Mouse (Mus musculus): ENCODE measurements at regions not wholly inside any gene's neighbourhood (a gene's known extent, or its start where the extent isn't known, plus 50 kb on each side); places are given as distances from the start of the nearest gene placed in this dataset.
"Not testable (repeated sequence)": the region's sequence is repeated elsewhere in the genome, so short reads cannot be mapped to it uniquely, and the experiment has no call there.

DNA sequence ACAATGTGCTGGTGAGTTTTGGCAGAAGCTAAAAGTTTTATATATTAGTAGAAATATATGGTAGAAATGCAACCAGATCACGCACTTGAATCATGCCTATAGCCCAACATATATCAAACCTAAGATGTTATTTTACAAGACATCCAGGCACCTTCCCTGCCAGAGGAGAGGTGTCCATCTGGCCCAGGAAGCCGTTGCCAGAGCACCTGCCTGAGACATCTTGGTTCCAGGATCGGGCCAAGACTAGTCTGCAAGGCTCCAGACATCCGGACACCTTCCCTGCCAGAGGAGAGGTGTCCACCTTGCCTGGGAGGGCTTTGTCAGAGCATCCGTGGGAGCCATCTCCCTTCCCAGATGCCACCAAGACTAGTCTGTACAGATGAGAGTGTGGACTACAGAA lies 388.5 kb downstream of the Gm11232 start:
- Histone ChIP-seq H3K36me3 (no peaks in the 10 kb centered on the region), H3K4me1 (replicated peaks) (no peaks in the 10 kb centered on the region), H3K4me2 (replicated peaks) (no peak overlapping the region), H3K27ac (no peak overlapping the region), H3K9ac (no peak overlapping the region), H3K9me3 (no peaks in the 10 kb centered on the region), H3K4me3 (replicated peaks) (no peak overlapping the region), H3K27me3 (replicated peaks) (no peaks in the 10 kb centered on the region)
- 87% methylated on average over 5 of the region's 5 CpGs for WGBS
- no peak for ATAC-seq

DNA sequence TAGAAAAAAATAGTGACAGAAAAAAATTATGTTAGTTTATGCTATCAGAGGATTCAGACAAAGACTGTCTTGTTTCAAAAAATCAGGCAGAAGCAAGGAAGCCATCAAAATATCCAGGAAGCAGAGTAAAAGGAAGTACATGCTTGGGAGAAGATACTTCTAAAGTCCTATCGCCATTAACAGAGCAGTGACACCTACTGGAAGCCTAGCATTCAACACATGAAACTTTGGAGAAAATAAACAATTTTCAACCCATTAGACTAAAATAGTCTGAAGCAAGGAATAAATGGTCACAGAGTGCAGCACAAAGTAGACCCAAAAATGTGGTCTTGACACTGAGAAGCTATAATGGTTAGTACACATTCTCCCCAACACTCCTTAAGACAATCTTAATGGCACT lies 394.0 kb downstream of the Gm11232 start:
- 59% methylated on average over 1 of the region's 1 CpGs for WGBS

DNA sequence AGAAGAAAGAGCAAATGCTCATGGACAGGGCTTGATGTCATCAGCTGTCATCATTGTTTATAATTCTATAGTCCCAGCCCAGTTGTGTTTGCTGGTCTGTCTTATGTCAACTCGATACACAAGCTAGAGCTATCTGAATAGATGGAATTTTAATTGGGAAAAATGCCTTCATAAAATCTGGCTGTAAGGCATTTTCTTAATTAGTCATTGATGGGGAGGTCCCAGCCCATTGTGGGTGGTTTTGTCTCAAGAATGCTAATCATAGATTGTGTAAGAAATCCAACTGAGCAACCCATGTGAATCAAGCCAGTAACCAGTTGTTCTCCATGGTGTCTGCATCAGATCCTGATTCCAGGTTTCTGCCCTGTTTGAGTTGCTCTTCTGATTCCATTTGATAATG lies 400.1 kb downstream of the Gm11232 start:
- ATAC-seq, result no peak
- Histone ChIP-seq H3K4me1 (replicated peaks) (no peaks in the 10 kb centered on the region), H3K36me3 (no peaks in the 10 kb centered on the region), H3K4me2 (replicated peaks) (no peak overlapping the region), H3K27me3 (replicated peaks) (no peaks in the 10 kb centered on the region), H3K4me3 (replicated peaks) (no peak overlapping the region), H3K9ac (no peak overlapping the region), H3K27ac (no peak overlapping the region), H3K9me3 (no peaks in the 10 kb centered on the region)
- 53% methylated on average over 1 of the region's 1 CpGs for WGBS

More for the DNA sequence above, 394.0 kb downstream of the Gm11232 start:
- Histone ChIP-seq H3K9me3 (no peaks in the 10 kb centered on the region), H3K27ac (no peak overlapping the region), H3K9ac (no peak overlapping the region), H3K27me3 (replicated peaks) (no peaks in the 10 kb centered on the region), H3K36me3 (no peaks in the 10 kb centered on the region), H3K4me1 (replicated peaks) (no peaks in the 10 kb centered on the region), H3K4me2 (replicated peaks) (no peak overlapping the region), H3K4me3 (replicated peaks) (no peak overlapping the region)
- ATAC-seq, result no peak

DNA sequence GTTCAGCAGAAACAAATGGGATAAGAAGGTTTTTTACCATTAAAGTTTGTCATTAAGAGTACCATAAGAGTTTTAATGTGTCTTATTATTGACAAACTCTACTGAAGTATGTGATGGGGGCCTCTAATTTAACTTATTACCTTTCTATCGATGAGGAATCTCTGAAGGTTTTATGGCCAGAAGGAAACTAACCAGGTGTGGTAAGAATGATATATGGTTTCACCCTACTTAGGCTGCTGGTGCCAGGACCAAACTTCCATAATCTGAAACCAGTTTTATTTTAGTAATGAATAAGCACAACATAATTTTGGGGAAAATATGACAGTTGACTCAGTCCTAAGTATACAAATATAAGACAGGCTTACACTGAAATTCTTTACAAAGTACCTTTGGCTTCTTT lies 401.1 kb downstream of the Gm11232 start:
- Histone ChIP-seq H3K4me3 (replicated peaks) (no peak overlapping the region), H3K27ac (no peak overlapping the region), H3K27me3 (replicated peaks) (no peaks in the 10 kb centered on the region), H3K4me2 (replicated peaks) (no peak overlapping the region), H3K36me3 (no peaks in the 10 kb centered on the region), H3K4me1 (replicated peaks) (no peaks in the 10 kb centered on the region), H3K9ac (no peak overlapping the region), H3K9me3 (no peaks in the 10 kb centered on the region)
- ATAC-seq, result peak; percentile 66
- WGBS, result 47% methylated on average over 1 of the region's 1 CpGs

DNA sequence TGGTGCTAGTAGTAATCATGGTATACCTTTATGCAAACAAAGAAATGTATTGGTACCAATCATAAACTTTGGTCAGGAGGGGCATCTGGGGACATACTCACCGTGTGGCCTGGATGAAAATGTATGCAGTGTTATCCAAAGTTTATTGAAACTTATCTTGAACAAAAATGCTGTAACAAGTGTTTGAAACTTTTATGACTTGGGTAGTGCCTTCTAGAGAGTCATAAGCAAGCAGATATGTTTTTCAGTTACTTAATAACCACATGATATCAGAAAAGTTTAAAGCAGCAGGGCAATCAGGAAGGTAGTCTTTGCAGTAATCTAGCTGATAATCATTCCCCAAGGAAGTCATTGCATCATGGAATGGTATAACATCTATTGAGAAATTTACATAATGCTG lies 401.5 kb downstream of the Gm11232 start:
- peak; percentile 93 for ATAC-seq
- WGBS, result 45% methylated on average over 1 of the region's 1 CpGs
- Histone ChIP-seq H3K36me3 (no peaks in the 10 kb centered on the region), H3K9me3 (no peaks in the 10 kb centered on the region), H3K27me3 (replicated peaks) (no peaks in the 10 kb centered on the region), H3K4me1 (replicated peaks) (no peaks in the 10 kb centered on the region), H3K4me3 (replicated peaks) (no peak overlapping the region), H3K4me2 (replicated peaks) (no peak overlapping the region), H3K27ac (no peak overlapping the region), H3K9ac (no peak overlapping the region)

DNA sequence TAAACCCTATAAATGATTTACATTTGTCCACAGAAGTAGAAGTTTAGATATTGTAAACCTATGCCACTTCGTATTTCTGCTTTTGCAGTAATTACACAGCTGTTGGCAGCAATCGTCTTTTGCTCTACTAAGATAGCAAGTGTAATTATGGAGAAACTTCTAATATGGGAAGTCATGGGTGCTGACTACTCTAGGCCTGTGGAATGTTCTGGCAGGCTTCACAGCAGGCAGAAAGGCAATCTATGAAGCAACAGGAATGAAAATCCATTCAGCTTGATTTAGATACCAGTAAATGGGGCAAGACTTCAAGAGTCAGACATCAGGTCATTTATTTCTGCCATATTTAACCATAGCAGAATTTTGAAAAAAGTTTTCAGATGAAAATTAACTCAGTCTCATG lies 405.9 kb downstream of the Gm11232 start:
- 45% methylated on average over 2 of the region's 2 CpGs for WGBS
- no peak overlapping the region for H3K4me3 ChIP-seq (replicated peaks)
- no peaks in the 10 kb centered on the region for H3K27me3 ChIP-seq (replicated peaks)
- peak; percentile 51 for ATAC-seq
- H3K9ac ChIP-seq, result no peak overlapping the region
- no peaks in the 10 kb centered on the region for H3K4me1 ChIP-seq (replicated peaks)
- no peak overlapping the region for H3K27ac ChIP-seq
- H3K9me3 ChIP-seq, result no peaks in the 10 kb centered on the region
- no peaks in the 10 kb centered on the region for H3K36me3 ChIP-seq
- no peak overlapping the region for H3K4me2 ChIP-seq (replicated peaks)

DNA sequence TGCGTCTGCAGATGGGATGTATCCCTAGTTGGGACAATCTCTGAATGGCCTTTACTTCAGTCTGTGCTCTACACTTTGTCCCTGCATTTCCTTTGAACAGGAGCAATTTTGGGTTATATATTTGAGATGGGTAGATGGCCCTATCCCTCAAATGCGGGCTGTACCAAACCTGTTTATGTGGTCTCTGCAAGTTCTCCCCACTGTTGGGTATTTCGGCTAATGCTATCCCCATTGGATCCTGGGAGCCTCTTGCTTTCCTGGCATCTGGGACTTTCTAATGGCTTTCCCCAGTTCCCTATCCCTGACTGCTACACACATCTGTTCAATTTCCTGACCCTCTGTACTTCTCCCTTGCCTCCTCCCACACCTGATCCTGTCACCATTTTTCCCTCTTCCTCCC lies 414.7 kb downstream of the Gm11232 start:
- H3K9me3 ChIP-seq, result no peaks in the 10 kb centered on the region
- H3K27ac ChIP-seq, result no peak overlapping the region
- no peak for ATAC-seq
- H3K27me3 ChIP-seq (replicated peaks), result no peaks in the 10 kb centered on the region
- no peak overlapping the region for H3K4me2 ChIP-seq (replicated peaks)
- no peak overlapping the region for H3K4me3 ChIP-seq (replicated peaks)
- no peaks in the 10 kb centered on the region for H3K4me1 ChIP-seq (replicated peaks)
- WGBS, result 89% methylated on average over 3 of the region's 3 CpGs
- no peak overlapping the region for H3K9ac ChIP-seq
- no peaks in the 10 kb centered on the region for H3K36me3 ChIP-seq

DNA sequence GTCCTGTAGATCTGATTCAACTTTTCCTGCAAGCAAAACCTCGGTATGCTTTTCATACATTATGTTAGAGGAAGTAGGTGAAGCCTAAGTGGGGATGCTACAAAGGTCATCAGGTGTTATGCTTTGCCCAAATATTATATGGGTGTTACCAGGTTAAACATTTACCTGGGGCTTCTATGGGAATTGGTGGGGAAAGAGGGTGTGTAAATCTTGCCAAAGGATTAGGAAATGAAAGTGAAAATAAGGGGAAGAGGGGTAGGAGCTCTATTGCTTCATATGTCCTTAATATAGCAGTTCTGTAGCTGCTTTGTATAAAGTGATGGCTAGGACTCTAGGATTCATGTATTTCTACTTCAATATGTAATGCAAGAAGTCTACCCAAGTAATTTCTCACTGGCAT lies 419.2 kb downstream of the Gm11232 start:
- H3K9me3 ChIP-seq, result no peaks in the 10 kb centered on the region
- no peaks in the 10 kb centered on the region for H3K36me3 ChIP-seq
- no peaks in the 10 kb centered on the region for H3K27me3 ChIP-seq (replicated peaks)
- no peak overlapping the region for H3K4me2 ChIP-seq (replicated peaks)
- 37% methylated on average over 1 of the region's 1 CpGs for WGBS
- no peak overlapping the region for H3K9ac ChIP-seq
- H3K4me3 ChIP-seq (replicated peaks), result no peak overlapping the region
- ATAC-seq, result peak; percentile 88
- no peaks in the 10 kb centered on the region for H3K4me1 ChIP-seq (replicated peaks)
- H3K27ac ChIP-seq, result no peak overlapping the region

DNA sequence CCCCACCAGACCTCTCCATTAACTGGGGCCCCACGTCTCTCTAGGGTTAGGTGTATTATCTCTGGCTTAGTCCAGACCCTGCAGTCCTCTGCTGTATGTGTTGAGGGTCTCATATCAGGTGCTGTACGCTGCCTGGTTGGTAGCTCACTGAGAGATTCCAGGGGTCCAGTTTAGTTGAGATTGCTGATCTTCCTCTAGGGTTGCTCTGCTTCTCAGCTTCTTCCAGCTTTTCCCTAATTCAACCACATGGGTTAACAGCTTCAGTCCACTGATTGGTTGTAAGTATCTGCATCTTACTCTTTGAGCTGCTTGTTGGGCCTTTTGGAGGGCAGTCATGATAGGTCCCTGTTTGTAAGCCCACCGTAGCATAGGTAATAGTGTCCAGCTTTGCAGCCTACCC lies 425.1 kb downstream of the Gm11232 start:
- Histone ChIP-seq H3K9me3 (no peaks in the 10 kb centered on the region), H3K9ac (no peak overlapping the region), H3K27me3 (replicated peaks) (no peaks in the 10 kb centered on the region), H3K4me2 (replicated peaks) (no peak overlapping the region), H3K4me1 (replicated peaks) (no peaks in the 10 kb centered on the region), H3K27ac (no peak overlapping the region), H3K36me3 (no peaks in the 10 kb centered on the region), H3K4me3 (replicated peaks) (no peak overlapping the region)
- ATAC-seq, result no peak
- 89% methylated on average over 3 of the region's 3 CpGs for WGBS

DNA sequence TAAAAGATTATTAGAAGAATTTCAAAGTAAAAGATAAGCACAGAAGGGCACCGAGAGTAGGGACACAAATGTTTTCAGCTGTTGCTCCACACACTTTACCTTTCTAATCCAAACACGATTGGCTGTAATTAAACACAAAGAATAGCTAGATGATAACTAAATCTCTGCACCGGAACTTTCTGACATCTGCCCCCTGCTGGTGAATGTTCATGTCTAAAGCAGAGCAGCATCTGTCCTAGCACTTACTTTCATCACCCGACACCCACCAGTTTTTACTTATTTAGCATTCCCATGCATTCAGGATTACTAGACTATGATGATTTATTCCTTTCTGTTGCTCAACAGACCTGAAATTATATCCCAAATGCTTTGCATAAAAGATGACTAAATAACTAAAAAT lies 425.7 kb downstream of the Gm11232 start:
- H3K9ac ChIP-seq, result no peak overlapping the region
- no peaks in the 10 kb centered on the region for H3K9me3 ChIP-seq
- no peak overlapping the region for H3K27ac ChIP-seq
- no peaks in the 10 kb centered on the region for H3K36me3 ChIP-seq
- no peak overlapping the region for H3K4me3 ChIP-seq (replicated peaks)
- no peak for ATAC-seq
- no peaks in the 10 kb centered on the region for H3K27me3 ChIP-seq (replicated peaks)
- no peaks in the 10 kb centered on the region for H3K4me1 ChIP-seq (replicated peaks)
- no peak overlapping the region for H3K4me2 ChIP-seq (replicated peaks)
- WGBS, result 73% methylated on average over 4 of the region's 4 CpGs

DNA sequence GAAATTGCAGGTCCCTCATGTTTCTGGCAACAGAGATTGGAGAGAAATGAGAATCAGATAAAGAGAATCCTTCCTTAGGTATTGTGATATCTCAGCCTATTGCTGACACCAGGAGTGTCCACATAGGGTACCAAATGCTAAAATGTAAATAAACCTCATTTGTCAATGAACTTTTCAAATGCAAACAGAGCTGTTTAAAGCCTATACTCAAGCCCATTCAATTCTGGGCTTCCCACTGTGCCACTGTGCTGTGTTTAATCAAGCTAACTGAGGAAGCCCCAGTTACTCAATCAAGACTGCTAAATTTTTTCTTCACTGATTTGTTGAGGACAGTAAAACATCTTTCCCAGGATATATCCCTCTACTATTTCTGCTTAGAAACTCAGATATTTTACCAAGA lies 441.2 kb downstream of the Gm11232 start:
- Histone ChIP-seq H3K36me3 (no peaks in the 10 kb centered on the region), H3K9me3 (no peaks in the 10 kb centered on the region), H3K27me3 (replicated peaks) (no peaks in the 10 kb centered on the region), H3K27ac (no peak overlapping the region), H3K4me3 (replicated peaks) (no peak overlapping the region), H3K4me2 (replicated peaks) (no peak overlapping the region), H3K9ac (no peak overlapping the region), H3K4me1 (replicated peaks) (no peaks in the 10 kb centered on the region)
- no peak for ATAC-seq

DNA sequence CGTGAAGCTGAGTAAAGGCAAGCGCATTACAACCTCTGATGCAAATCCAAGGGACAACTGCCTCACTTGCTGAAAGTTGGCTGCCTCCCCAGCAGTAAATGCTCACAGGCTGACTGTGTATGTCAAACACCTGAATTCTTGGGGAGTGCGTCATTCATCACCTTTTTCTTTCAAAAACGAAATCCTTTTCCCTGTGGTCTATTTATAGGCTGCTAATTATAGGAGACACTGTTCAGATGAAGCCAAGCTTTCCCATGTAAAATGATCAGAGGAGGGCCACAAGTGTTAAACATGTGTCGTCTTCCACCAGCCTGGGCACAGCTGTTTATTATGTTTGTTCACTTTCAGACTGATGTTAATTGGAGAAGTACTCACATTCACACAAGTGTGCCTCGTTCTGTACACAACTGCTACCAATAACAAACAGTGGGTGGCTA lies 450.6 kb downstream of the Gm11232 start:
- no peak overlapping the region for H3K27ac ChIP-seq
- H3K9ac ChIP-seq, result no peak overlapping the region
- no peak overlapping the region for H3K4me3 ChIP-seq (replicated peaks)
- WGBS, result 59% methylated on average over 6 of the region's 6 CpGs
- no peaks in the 10 kb centered on the region for H3K36me3 ChIP-seq
- H3K4me2 ChIP-seq (replicated peaks), result no peak overlapping the region
- H3K4me1 ChIP-seq (replicated peaks), result no peaks in the 10 kb centered on the region
- no peaks in the 10 kb centered on the region for H3K27me3 ChIP-seq (replicated peaks)
- H3K9me3 ChIP-seq, result no peaks in the 10 kb centered on the region
- peak; percentile 45; the same call in 1 of the 2 replicates for ATAC-seq

DNA sequence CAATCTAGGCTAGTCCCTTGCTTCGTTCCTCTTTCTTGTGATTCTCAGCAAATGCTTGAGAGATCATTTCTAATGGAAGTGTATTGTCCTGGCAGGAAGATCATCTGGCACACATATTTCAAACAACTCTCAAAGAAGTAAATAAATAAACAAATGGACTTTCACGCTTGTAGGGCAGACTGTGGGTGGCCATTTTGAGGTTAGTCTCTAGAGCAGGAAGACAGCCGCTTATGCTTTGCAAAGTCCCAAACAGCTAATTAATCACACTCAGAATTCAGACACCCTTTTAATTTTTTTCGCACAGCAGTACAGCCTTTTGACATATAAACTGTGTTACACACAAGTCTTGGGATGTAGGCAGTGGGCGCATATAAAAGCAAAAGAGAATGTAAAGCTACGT lies 451.1 kb downstream of the Gm11232 start:
- H3K9ac ChIP-seq, result no peak overlapping the region
- H3K4me3 ChIP-seq (replicated peaks), result no peak overlapping the region
- H3K27ac ChIP-seq, result no peak overlapping the region
- H3K4me2 ChIP-seq (replicated peaks), result no peak overlapping the region
- 0 out of 2 replicates have a peak, but pooled peaks have one; percentile 43 for ATAC-seq
- H3K4me1 ChIP-seq (replicated peaks), result no peaks in the 10 kb centered on the region
- no peaks in the 10 kb centered on the region for H3K27me3 ChIP-seq (replicated peaks)
- 62% methylated on average over 6 of the region's 6 CpGs for WGBS
- H3K36me3 ChIP-seq, result no peaks in the 10 kb centered on the region
- no peaks in the 10 kb centered on the region for H3K9me3 ChIP-seq

DNA sequence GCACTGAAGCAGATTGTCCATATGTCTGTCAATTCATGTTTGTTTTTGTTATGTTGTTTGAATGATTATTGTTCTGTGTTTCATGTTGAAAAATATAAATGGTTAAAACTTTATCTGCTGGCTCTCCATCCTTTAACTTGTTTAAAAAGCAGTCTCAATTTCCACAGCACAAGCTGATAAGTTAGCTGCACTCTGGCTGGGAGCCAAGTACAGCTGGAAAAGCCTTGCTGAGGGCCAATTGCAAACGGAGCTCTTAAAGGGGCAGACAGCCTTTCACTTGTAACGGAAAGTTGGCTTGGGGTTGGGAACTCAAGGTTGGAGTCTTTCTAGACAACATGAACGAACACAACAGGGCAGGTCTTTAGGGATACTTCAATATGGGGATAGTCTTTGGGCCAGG lies 462.0 kb downstream of the Gm11232 start:
- H3K4me3 ChIP-seq (replicated peaks); H3K27ac ChIP-seq; ATAC-seq; H3K4me2 ChIP-seq (replicated peaks); H3K36me3 ChIP-seq; H3K4me1 ChIP-seq (replicated peaks); H3K9me3 ChIP-seq; H3K27me3 ChIP-seq (replicated peaks); H3K9ac ChIP-seq: not testable (repeated sequence)
- WGBS, result 68% methylated on average over 3 of the region's 3 CpGs
